Mouse (Mus musculus) midbrain, embryonic 11.5 days (tissue): Measurements from ENCODE around the gene Idnk. TPM values are rescaled to one million over a fixed set of nuclear protein-coding genes. Genes with fewer than 3 reads are reported as not detected.

ENCODE experiments used
- ATAC-seq: fragments of 200-750 bp; cut with Nextera tagmentation; 2 replicates; pipeline ENCODE4 v1.8.0; 2017; ENCODE audit warnings: moderate TSS enrichment, moderate library complexity; ENCODE audit not compliant: low FRiP score
- DNase-seq: peaks from one replicate; pipeline ENCODE4 v3.0.0; 2015; ENCODE audit warnings: low spot score; ENCODE audit errors: missing footprints
- H3K27ac ChIP-seq: fragments of 300-500 bp; sonication (generic); 2 replicates; pipeline ENCODE4 v1.5.1; 2014; ENCODE audit warnings: low read depth, low read length
- H3K27me3 ChIP-seq: fragments of 300-500 bp; sonication (generic); 2 replicates; pipeline ENCODE4 v1.6.1; 2014; ENCODE audit warnings: mild to moderate bottlenecking, low read length, moderate library complexity, mixed read lengths; ENCODE audit not compliant: control insufficient read depth, insufficient read depth
- H3K36me3 ChIP-seq: fragments of 300-500 bp; sonication (generic); 2 replicates; pipeline ENCODE4 v1.6.1; 2014; ENCODE audit warnings: mild to moderate bottlenecking, low read length, moderate library complexity, mixed read lengths; ENCODE audit not compliant: control insufficient read depth, insufficient read depth
- H3K4me1 ChIP-seq: fragments of 300-500 bp; sonication (generic); 2 replicates; pipeline ENCODE4 v1.6.1; 2014; ENCODE audit warnings: low read length; ENCODE audit not compliant: control insufficient read depth, insufficient read depth
- H3K4me2 ChIP-seq: fragments of 300-500 bp; sonication (generic); 2 replicates; pipeline ENCODE4 v1.6.1; 2014; ENCODE audit warnings: mild to moderate bottlenecking, moderate library complexity
- H3K4me3 ChIP-seq: fragments of 300-500 bp; sonication (generic); 2 replicates; pipeline ENCODE4 v1.5.1; 2014; ENCODE audit warnings: low read depth, low read length
- H3K9ac ChIP-seq: fragments of 300-500 bp; sonication (generic); 2 replicates; pipeline ENCODE4 v1.6.1; 2014; ENCODE audit warnings: low read length
- H3K9me3 ChIP-seq: fragments of 300-500 bp; sonication (generic); 2 replicates; pipeline ENCODE4 v1.6.1; 2016; ENCODE audit warnings: low read length; ENCODE audit not compliant: control insufficient read depth
- WGBS: fragments of 180-500 bp; shearing (Covaris S2); extraction: QIAGEN DNeasy Blood & Tissue Kit; methylation state at CpG from one replicate; pipeline ENCODE4 v1.1.7; 2014; 5-methylcytosine and 5-hydroxymethylcytosine counted together
- polyA plus RNA-seq: library from polyadenylated mRNA; unstranded; fragments of >200 nt; fragmentation: Nextera tagmentation; extraction: Ambion mirVana; gene quantifications from 2 replicates; pipeline ENCODE4 v1.2.1, GENCODE M21; 2014

The Idnk gene
- 59.1 and 63.1 TPM in 2 replicates for polyA plus RNA-seq

DNA sequence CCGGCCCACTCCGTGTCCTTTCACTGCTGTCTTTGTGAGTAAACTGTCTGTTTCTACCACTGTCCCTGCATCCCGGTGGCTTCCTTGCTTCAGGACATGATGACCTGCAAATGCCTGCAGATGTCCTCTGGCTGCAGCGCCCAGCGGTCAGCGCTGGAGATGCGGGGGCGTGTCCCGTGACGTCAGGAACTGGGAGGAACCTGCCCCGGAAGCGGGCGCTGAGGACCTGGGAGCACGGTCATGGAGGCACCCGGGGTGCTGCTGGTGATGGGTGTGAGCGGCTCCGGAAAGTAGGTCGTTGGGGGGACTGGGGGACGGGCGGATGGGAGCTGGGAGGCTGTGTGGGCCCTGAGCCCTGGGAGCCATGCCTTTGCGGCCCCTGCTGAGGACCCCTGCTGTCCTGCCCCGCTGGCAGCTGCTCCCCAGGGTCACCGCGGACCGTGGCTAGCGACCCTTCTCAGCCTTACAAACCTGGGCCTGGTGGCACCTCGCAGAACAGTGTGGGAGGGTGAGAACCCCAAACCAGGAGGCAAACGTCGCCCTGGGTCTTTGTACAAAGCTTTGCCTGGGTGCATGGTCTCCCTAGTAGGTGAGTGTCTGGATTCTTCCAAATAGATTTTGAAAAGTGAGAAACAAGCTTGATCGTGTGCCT lies at the start of gene Idnk:
Idnk (plus strand) TSS at position 203 of the 652 bp plus-strand sequence.
- H3K9me3 ChIP-seq, result no peaks in the 10 kb centered on the region; the same call in 1 of the 2 replicates
- H3K4me3 ChIP-seq, result peak within 1 kb of the TSS; percentile 58
- no peak within 1 kb of the TSS for H3K27ac ChIP-seq
- ATAC-seq (peak; percentile 92), DNase-seq (peak; percentile 98)
- peaks cover 9% of the 10 kb centered on the region for H3K36me3 ChIP-seq
- no peaks in the 10 kb centered on the region for H3K27me3 ChIP-seq
- H3K9ac ChIP-seq, result peak within 1 kb of the TSS; percentile 63
- WGBS, result under 1% methylated on average over 30 of the region's 30 CpGs
- H3K4me2 ChIP-seq, result peak within 1 kb of the TSS; percentile 75
- peaks cover 3% of the 10 kb centered on the region; the same call in 1 of the 2 replicates for H3K4me1 ChIP-seq

- Histone ChIP-seq H3K9ac (no peak overlapping the region), H3K27me3 (no peaks in the 10 kb centered on the region), H3K9me3 (no peaks in the 10 kb centered on the region), H3K36me3 (no peaks in the 10 kb centered on the region), H3K4me1 (peaks cover 4% of the 10 kb centered on the region; the same call in 1 of the 2 replicates), H3K4me3 (no peak overlapping the region), H3K27ac (no peak overlapping the region), H3K4me2 (no peak overlapping the region)
- 92% methylated on average over 6 of the region's 6 CpGs for WGBS
- ATAC-seq (no peak), DNase-seq (no peak)
Measured at GRCm38 (mm10) chr13:58111306-58111705, 46.1 kb upstream of the Idnk start.

DNA sequence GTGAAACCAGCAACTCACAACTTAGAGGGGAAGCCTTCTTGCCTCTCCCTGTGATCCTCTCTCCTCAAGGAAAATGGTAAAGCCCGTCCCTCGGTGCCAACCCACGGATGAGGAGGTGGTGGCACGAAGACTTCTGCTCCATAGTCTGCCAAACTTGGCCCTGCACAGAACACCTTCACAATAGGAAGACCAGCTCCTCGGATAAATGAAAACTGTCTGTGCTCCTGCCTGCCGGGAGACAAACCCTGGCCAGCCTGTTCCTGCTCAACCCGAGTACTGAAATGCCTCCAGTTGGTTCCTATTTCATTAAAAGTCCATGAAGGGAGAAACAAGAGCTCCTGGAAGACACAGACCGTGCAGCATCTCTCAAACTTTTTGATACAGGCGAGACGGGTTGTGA lies 45.3 kb upstream of the Idnk start:
- no peaks in the 10 kb centered on the region for H3K9me3 ChIP-seq
- no peaks in the 10 kb centered on the region for H3K27me3 ChIP-seq
- 78% methylated on average over 10 of the region's 10 CpGs for WGBS
- H3K4me1 ChIP-seq, result peaks cover 4% of the 10 kb centered on the region; the same call in 1 of the 2 replicates
- H3K4me3 ChIP-seq, result no peak overlapping the region
- no peak overlapping the region; the same call in 1 of the 2 replicates for H3K9ac ChIP-seq
- no peak overlapping the region for H3K27ac ChIP-seq
- DNase-seq, result no peak
- H3K36me3 ChIP-seq, result no peaks in the 10 kb centered on the region
- H3K4me2 ChIP-seq, result peak overlapping the region; percentile 82
- no peak for ATAC-seq

GRCm38 (mm10) chr13:58112601-58113041 lies 44.8 kb upstream of the Idnk start:
- peak overlapping the region; percentile 47 for H3K4me3 ChIP-seq
- H3K27me3 ChIP-seq, result no peaks in the 10 kb centered on the region
- DNase-seq, result peak; percentile 95
- H3K4me2 ChIP-seq, result peak overlapping the region; percentile 82
- ATAC-seq, result no peak
- H3K4me1 ChIP-seq, result peaks cover 4% of the 10 kb centered on the region; the same call in 1 of the 2 replicates
- WGBS, result 20% methylated on average over 11 of the region's 11 CpGs
- peak overlapping the region; percentile 79 for H3K9ac ChIP-seq
- H3K9me3 ChIP-seq, result no peaks in the 10 kb centered on the region
- H3K27ac ChIP-seq, result 0 out of 2 replicates have a peak overlapping the region, but pooled peaks have one; percentile 74
- no peaks in the 10 kb centered on the region for H3K36me3 ChIP-seq

DNA sequence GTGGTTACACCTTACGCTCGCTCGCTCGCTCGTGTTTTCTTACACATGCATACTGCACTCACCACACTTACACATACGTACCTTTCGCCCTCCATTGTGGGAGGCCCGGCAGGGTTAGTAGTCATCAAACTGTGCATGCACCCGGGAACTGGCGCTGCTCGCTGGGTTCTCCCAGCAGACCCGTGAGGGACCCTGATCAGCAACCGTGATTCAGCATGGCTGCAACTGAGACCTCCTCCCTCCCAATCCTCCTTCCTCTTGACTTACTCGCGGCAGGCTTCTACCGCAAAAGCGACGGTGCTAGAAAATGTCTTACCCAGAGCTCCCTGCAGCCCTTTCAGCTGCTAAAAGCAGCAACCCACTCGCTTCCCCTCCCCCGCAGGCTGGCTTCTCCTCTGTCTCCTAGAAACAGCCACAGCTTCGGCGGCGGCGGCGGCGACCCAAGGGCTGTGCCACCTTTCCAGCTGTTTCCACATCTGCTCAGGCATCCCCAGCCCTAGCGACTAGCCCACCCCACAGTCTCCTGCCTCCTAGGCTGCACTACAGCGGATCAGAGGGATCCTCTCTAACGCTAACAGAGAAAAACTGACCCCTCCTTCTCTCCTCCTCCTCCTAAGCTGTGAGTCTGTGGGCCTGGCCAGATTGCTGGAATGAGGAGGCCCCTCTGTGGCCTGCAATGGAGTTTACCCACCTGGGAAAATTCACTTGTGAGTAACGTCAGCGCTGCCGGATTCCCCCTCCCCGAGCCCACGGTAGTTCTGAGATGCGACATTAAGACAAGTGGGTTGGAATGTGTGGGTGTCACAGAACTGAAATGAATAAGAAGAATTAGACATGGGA lies 44.2 kb upstream of the Idnk start, which contains the start of gene Klhl3:
Klhl3 (minus strand) TSS at position 532 of the 840 bp plus-strand sequence.
- Histone ChIP-seq H3K4me3 (peak within 1 kb of the TSS; percentile 47), H3K36me3 (no peaks in the 10 kb centered on the region), H3K9ac (peak within 1 kb of the TSS; percentile 79), H3K27ac (peak within 1 kb of the TSS; percentile 74), H3K27me3 (no peaks in the 10 kb centered on the region), H3K4me1 (peaks cover 4% of the 10 kb centered on the region; the same call in 1 of the 2 replicates), H3K4me2 (peak within 1 kb of the TSS; percentile 82), H3K9me3 (no peaks in the 10 kb centered on the region)
- peak; percentile 92 for ATAC-seq
- WGBS, result under 1% methylated on average over 35 of the region's 35 CpGs
- DNase-seq, result peak; percentile 98

GRCm38 (mm10) chr13:58115227-58115626 lies 42.2 kb upstream of the Idnk start:
- 78% methylated on average over 13 of the region's 13 CpGs for WGBS
- DNase-seq (no peak), ATAC-seq (no peak)

DNA sequence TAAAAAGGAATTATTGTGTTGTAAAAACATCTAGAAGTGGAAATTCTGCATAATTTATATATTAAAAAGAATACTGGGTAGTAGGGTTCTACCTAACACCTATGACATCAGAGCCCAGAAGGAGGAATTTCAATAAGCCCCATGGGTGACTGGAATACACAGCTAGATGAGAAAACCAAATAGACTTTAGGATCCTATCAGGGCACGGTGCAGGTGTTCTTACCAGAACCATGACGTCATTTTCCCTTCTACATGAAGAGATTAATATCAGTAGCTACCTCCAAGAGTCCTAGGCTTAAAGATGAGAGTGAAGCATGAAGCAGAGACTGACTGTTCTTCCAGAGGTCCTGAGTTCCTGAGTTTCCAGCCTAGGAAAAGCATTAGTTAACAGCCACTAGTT lies 40.6 kb upstream of the Idnk start:
- H3K4me3 ChIP-seq, result no peak overlapping the region
- 93% methylated on average over 2 of the region's 2 CpGs for WGBS
- no peaks in the 10 kb centered on the region for H3K36me3 ChIP-seq
- DNase-seq (peak; percentile 56), ATAC-seq (no peak)
- no peak overlapping the region for H3K9ac ChIP-seq
- H3K4me2 ChIP-seq, result no peak overlapping the region
- H3K9me3 ChIP-seq, result no peaks in the 10 kb centered on the region
- peaks cover 4% of the 10 kb centered on the region; the same call in 1 of the 2 replicates for H3K4me1 ChIP-seq
- no peaks in the 10 kb centered on the region for H3K27me3 ChIP-seq
- H3K27ac ChIP-seq, result no peak overlapping the region

More at GRCm38 (mm10) chr13:58115227-58115626, 42.2 kb upstream of the Idnk start:
- Histone ChIP-seq H3K36me3 (no peaks in the 10 kb centered on the region), H3K9me3 (no peaks in the 10 kb centered on the region), H3K4me1 (peaks cover 4% of the 10 kb centered on the region; the same call in 1 of the 2 replicates), H3K4me3 (no peak overlapping the region), H3K27me3 (no peaks in the 10 kb centered on the region), H3K27ac (no peak overlapping the region), H3K9ac (no peak overlapping the region), H3K4me2 (no peak overlapping the region)

GRCm38 (mm10) chr13:58117318-58118017 lies 40.0 kb upstream of the Idnk start:
- H3K27ac ChIP-seq, result no peak overlapping the region
- 70% methylated on average over 8 of the region's 8 CpGs for WGBS
- H3K4me3 ChIP-seq, result no peak overlapping the region
- peaks cover 4% of the 10 kb centered on the region; the same call in 1 of the 2 replicates for H3K4me1 ChIP-seq
- H3K9ac ChIP-seq, result no peak overlapping the region
- no peaks in the 10 kb centered on the region for H3K36me3 ChIP-seq
- no peaks in the 10 kb centered on the region for H3K27me3 ChIP-seq
- no peak for ATAC-seq
- peak; percentile 82 for DNase-seq
- H3K9me3 ChIP-seq, result no peaks in the 10 kb centered on the region
- no peak overlapping the region for H3K4me2 ChIP-seq
